Mouse (Mus musculus) embryo, embryonic 10 days (tissue): ENCODE results near the gene Mmp7.

Experiments
- DNase-seq: peaks from one replicate; pipeline ENCODE4 v3.0.0-alpha.2; 2015; ENCODE audit warnings: low spot score

The Mmp7 gene

GRCm38 (mm10) chr9:7744156-7744555, 52.3 kb downstream of the Mmp7 start:
- DNase-seq = no peak

DNA sequence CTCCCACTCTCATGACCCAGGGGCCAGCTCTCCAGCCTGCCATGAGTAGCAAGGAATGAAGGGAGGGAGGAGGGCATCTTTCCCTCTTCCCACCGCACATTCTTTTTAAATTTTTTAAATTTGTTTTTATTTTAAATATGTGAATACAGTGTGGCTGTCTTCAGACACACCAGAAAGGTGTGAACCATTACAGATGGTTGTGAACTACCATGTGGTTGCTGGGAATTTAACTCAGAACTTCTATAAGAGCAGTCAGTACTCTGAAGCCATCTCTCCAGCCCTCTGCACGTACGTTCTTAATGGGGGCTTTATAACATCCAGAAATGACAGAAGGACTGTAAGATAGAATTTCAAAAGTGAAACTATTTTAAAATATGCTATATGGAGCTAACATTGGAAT, 57.0 kb downstream of the Mmp7 start:
- no peak for DNase-seq
